Mouse (Mus musculus): ENCODE measurements around the gene Stau1. TPM values are rescaled to one million over a fixed set of nuclear protein-coding genes. Genes with fewer than 3 reads are reported as not detected.

Stau1 gene
- total RNA-seq, 2 experiments from 2014 or later: 35.3 to 37.0 TPM

DNA sequence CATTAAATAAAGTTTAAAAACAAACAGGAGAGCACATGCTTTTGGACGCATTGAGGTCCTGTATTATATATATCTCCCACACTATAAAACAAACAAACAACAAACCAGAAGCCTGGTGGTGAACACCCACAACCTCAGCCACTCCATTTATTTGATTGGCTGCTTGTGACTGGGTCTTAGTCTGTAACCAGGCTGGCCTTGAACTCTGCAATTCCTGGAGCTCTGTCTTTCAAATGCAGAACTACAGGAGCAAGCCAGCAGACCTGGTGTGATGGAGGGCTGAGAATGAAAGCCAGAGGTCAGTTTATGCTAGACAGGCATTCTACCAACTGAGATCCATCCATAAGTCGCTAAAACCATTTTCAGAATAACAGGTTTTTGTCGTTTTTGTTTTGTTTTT, 96.4 kb downstream of the Stau1 start:
- Histone ChIP-seq H3K27ac (no peak overlapping the region), H3K4me3 (no peak overlapping the region)
- no peak for DNase-seq
- intact Hi-C loops (cut with DNase I): no loop called here
- TF ChIP-seq CTCF (IDR thresholded peaks at IDR 0.05): no peak

DNA sequence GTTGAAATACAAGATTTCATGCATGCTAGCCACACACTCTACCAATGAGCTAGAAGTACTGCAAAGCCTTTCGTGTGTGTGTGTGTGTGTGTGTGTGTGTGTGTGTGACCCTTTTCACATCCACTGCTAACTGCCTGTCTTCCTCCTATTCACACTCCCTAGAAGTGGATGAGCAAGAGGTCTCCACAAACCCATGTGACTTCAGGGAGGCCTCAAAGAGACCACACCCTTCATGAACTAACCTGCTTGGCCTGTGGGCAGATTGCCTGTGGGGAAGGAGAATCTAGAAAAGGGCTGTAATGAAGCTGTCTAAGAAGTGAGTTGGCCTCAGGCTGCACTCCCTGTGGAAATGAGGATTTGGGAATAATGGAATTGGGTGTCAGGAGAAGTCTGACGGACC, 96.9 kb downstream of the Stau1 start:
- no peak overlapping the region for H3K27ac ChIP-seq
- no peak for TF ChIP-seq CTCF (IDR thresholded peaks at IDR 0.05)
- DNase-seq: no peak
- intact Hi-C loops (cut with DNase I): no loop called here
- H3K4me3 ChIP-seq: no peak overlapping the region

Other genes with a start within 250 kb of the Stau1 start
- gene Trp53rkb, start 203.8 kb downstream of the Stau1 start, total RNA-seq (2021): 1 to 10 TPM; 2.2 to 3.1 TPM
- 10 to 100 TPM; 24.9 to 30.9 TPM for gene Arfgef2, start 190.7 kb downstream of the Stau1 start, total RNA-seq (2021)
- gene Cse1l, start 90.3 kb downstream of the Stau1 start, total RNA-seq (2021): 10 to 100 TPM; 55.6 to 57.4 TPM
- gene Ddx27, start 18.9 kb upstream of the Stau1 start, total RNA-seq (2021): 10 to 100 TPM in 1 of 2 experiments, 1 to 10 TPM in 1; 9.3 to 10.1 TPM
- 10 to 100 TPM; 25.2 to 25.8 TPM for gene Znfx1, start 66.7 kb upstream of the Stau1 start, total RNA-seq (2021)
- gene Kcnb1, start 193.9 kb upstream of the Stau1 start, total RNA-seq (2021): 10 to 100 TPM; 16.1 to 20.7 TPM
- 1 to 10 TPM; 1.7 to 5.2 TPM for gene Ptgis, start 244.3 kb upstream of the Stau1 start, total RNA-seq (2021)

Data from gastrocnemius, adult 2 months (tissue).